Mouse (Mus musculus) hindbrain, embryonic 14.5 days (tissue): ENCODE data around the gene Ankrd33b. TPM values are rescaled to one million over a fixed set of nuclear protein-coding genes. Genes with fewer than 3 reads are reported as not detected.

Experiments
- ATAC-seq: fragments of 200-750 bp; cut with Nextera tagmentation; 2 replicates; pipeline ENCODE4 v1.8.0; 2017; ENCODE audit warnings: moderate number of reproducible peaks, mild to moderate bottlenecking, moderate TSS enrichment, moderate library complexity; ENCODE audit not compliant: low FRiP score
- DNase-seq: peaks from one replicate; pipeline ENCODE4 v3.0.0-alpha.2; 2015; ENCODE audit warnings: low spot score
- H3K27ac ChIP-seq: fragments of 300-500 bp; sonication (generic); 2 replicates; pipeline ENCODE4 v1.5.1; 2014; ENCODE audit warnings: mild to moderate bottlenecking, moderate library complexity
- H3K27me3 ChIP-seq: fragments of 300-500 bp; sonication (generic); 2 replicates; pipeline ENCODE4 v1.6.1; 2014; ENCODE audit warnings: mild to moderate bottlenecking, low read length, mixed read lengths; ENCODE audit not compliant: control insufficient read depth, insufficient read depth
- H3K36me3 ChIP-seq: fragments of 300-500 bp; sonication (generic); replicated peaks from 2 replicates; pipeline ENCODE4 v1.6.1; 2014; ENCODE audit not compliant: control insufficient read depth, insufficient read depth
- H3K4me1 ChIP-seq: fragments of 300-500 bp; sonication (generic); replicated peaks from 2 replicates; pipeline ENCODE4 v1.6.1; 2014; ENCODE audit warnings: antibody characterized with exemption, low read length, mixed read lengths; ENCODE audit not compliant: control insufficient read depth, insufficient read depth
- H3K4me2 ChIP-seq: fragments of 300-500 bp; sonication (generic); replicated peaks from 2 replicates; pipeline ENCODE4 v1.6.1; 2014; ENCODE audit warnings: mild to moderate bottlenecking, moderate library complexity
- H3K4me3 ChIP-seq: fragments of 300-500 bp; sonication (generic); replicated peaks from 2 replicates; pipeline ENCODE4 v1.5.1; 2014; ENCODE audit warnings: mild to moderate bottlenecking, low read length
- H3K9ac ChIP-seq: fragments of 300-500 bp; sonication (generic); 2 replicates; pipeline ENCODE4 v1.6.1; 2014
- H3K9me3 ChIP-seq: fragments of 300-500 bp; sonication (generic); 2 replicates; pipeline ENCODE4 v1.6.1; 2016; ENCODE audit warnings: low read length; ENCODE audit not compliant: control insufficient read depth
- WGBS: fragments of 180-500 bp; shearing (Covaris S2); extraction: QIAGEN DNeasy Blood & Tissue Kit; methylation state at CpG from one replicate; pipeline ENCODE4 v1.1.7; 2014; 5-methylcytosine and 5-hydroxymethylcytosine counted together
- polyA plus RNA-seq: library from polyadenylated mRNA; unstranded; fragments of >200 nt; fragmentation: Nextera tagmentation; extraction: Ambion mirVana; gene quantifications from 2 replicates; pipeline ENCODE4 v1.2.1, GENCODE M21; 2014

Ankrd33b gene
- polyA plus RNA-seq, 1 experiment from 2014 or later: 1.3 TPM

DNA sequence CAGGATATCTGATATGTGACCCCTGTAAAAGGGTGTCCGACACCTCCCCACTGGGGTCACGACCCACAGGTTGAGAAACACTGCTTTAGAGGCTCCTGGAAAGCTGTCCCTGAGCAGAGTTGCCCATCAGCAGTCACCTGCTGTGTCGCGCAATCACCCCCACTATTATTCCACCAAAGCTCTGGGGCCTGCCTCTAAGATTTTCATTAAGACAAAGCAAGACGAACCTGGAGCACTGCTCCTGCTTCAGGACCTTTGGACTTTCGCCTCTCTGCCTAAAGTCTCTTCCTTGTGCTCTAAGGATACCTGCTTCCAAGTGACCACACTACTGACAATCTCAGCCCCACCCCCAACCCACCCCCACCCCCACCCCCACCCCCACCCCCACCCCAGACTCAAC, 3.1 kb downstream of the Ankrd33b start:
- H3K4me2 ChIP-seq: no peak overlapping the region
- H3K4me3 ChIP-seq: no peak overlapping the region
- no peak for ATAC-seq
- no peak overlapping the region for H3K9ac ChIP-seq
- H3K4me1 ChIP-seq: peaks cover 23% of the 10 kb centered on the region
- DNase-seq: no peak
- H3K9me3 ChIP-seq: no peaks in the 10 kb centered on the region
- no peak overlapping the region for H3K27ac ChIP-seq
- 55% methylated on average over 6 of the region's 6 CpGs for WGBS
- H3K36me3 ChIP-seq: no peaks in the 10 kb centered on the region
- peaks cover 47% of the 10 kb centered on the region for H3K27me3 ChIP-seq

GRCm38 (mm10) chr15:31363981-31364361, 3.6 kb downstream of the Ankrd33b start:
- H3K27me3 ChIP-seq: peaks cover 43% of the 10 kb centered on the region
- H3K36me3 ChIP-seq: no peaks in the 10 kb centered on the region
- no peak overlapping the region for H3K4me3 ChIP-seq
- H3K9ac ChIP-seq: no peak overlapping the region
- ATAC-seq (no peak), DNase-seq (no peak)
- H3K27ac ChIP-seq: no peak overlapping the region
- 74% methylated on average over 8 of the region's 8 CpGs for WGBS
- no peak overlapping the region for H3K4me2 ChIP-seq
- no peaks in the 10 kb centered on the region for H3K9me3 ChIP-seq
- H3K4me1 ChIP-seq: peaks cover 23% of the 10 kb centered on the region

- WGBS: 86% methylated on average over 13 of the region's 13 CpGs
- H3K27me3 ChIP-seq: peaks cover 37% of the 10 kb centered on the region
- DNase-seq (no peak), ATAC-seq (no peak)
- H3K4me1 ChIP-seq: peaks cover 23% of the 10 kb centered on the region
- no peak overlapping the region for H3K9ac ChIP-seq
- H3K4me2 ChIP-seq: no peak overlapping the region
- H3K4me3 ChIP-seq: no peak overlapping the region
- no peaks in the 10 kb centered on the region for H3K36me3 ChIP-seq
- H3K9me3 ChIP-seq: no peaks in the 10 kb centered on the region
- no peak overlapping the region for H3K27ac ChIP-seq
Measured at GRCm38 (mm10) chr15:31363241-31363980, 4.1 kb downstream of the Ankrd33b start.

DNA sequence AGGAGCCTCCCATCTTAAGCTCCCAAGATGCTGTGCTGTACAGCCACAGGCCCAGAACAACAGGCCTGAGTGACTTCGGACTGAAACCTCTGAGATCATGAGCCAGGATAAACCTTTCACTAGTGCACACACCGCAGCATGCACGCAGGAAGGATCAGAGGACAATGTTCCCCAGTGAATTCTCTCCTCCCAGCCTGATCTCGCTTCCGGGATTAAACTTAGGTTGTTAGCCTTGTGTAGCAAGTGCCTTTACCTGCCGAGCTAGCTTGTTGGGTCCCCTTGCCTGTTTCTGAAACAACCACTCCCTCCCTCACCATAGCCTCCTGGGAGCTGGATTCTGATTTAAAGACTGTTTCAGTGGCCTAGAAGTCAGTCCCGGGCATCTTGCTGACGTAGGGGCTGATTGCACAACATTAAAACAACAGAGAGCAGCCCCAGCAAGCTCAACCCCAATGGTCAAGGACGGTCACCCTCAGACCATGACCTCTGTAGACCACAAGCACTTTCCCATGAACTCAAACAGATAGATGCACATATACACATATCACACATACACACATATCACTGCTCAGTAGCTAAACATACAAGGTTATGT, 6.2 kb downstream of the Ankrd33b start:
- Histone ChIP-seq H3K4me1 (peaks cover 8% of the 10 kb centered on the region; the same call in 1 of the 2 replicates), H3K27ac (no peak overlapping the region), H3K9me3 (no peaks in the 10 kb centered on the region), H3K27me3 (peaks cover 17% of the 10 kb centered on the region), H3K36me3 (no peaks in the 10 kb centered on the region), H3K4me2 (no peak overlapping the region), H3K9ac (no peak overlapping the region), H3K4me3 (no peak overlapping the region)
- WGBS: 86% methylated on average over 9 of the region's 9 CpGs
- ATAC-seq (no peak), DNase-seq (no peak)

DNA sequence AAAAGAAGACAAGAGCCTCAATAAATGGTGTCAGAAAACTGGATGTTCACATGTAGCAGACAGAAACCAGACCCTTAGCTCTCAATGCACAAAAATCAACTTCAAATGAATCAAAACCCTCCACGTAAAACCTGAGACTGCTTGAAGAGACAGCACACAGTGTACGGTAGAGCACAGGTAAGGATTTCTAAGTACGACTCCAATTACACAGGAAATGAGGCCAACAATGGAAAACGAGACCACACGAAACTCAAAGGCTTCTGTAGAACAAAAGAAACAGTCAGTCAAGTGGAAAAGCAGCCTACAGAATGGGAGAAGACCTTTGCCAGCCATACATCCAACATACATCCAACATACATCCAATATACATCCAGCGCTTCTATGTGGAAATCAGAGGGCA, 6.9 kb downstream of the Ankrd33b start:
- Histone ChIP-seq H3K4me2 (no peak overlapping the region), H3K4me1 (peaks cover under 1% of the 10 kb centered on the region; the same call in 1 of the 2 replicates), H3K9ac (no peak overlapping the region), H3K9me3 (no peaks in the 10 kb centered on the region), H3K36me3 (no peaks in the 10 kb centered on the region), H3K27me3 (peaks cover 9% of the 10 kb centered on the region), H3K27ac (no peak overlapping the region), H3K4me3 (no peak overlapping the region)
- WGBS: 82% methylated on average over 6 of the region's 6 CpGs
- DNase-seq (no peak), ATAC-seq (no peak)

DNA sequence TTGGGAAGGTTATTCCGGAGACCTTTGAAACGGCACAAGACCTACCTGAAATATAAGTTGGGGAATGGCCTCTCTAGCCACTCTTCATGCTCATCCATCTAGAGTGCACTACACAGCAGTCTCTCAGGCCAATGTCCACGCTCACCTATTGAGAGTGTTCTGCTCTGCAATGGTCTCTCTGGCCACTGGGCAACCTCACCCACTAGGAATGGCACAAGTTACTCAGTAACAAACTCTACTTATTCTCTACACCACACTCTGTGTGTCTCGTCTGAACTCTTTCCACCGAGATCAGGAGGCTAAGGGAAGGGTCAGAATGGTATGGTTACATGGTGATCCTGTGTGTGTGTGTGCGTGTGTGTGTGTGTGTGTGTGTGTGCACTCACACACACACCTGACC, 7.7 kb downstream of the Ankrd33b start:
- Histone ChIP-seq H3K4me1 (no peaks in the 10 kb centered on the region), H3K27ac (no peak overlapping the region), H3K9me3 (no peaks in the 10 kb centered on the region), H3K4me3 (no peak overlapping the region), H3K27me3 (peaks cover 1% of the 10 kb centered on the region), H3K36me3 (no peaks in the 10 kb centered on the region), H3K9ac (no peak overlapping the region), H3K4me2 (no peak overlapping the region)
- DNase-seq: no peak
- no peak for ATAC-seq
- 91% methylated on average over 6 of the region's 6 CpGs for WGBS

GRCm38 (mm10) chr15:31352494-31353279, 14.8 kb downstream of the Ankrd33b start:
- Histone ChIP-seq H3K4me3 (no peak overlapping the region), H3K27ac (no peak overlapping the region), H3K4me1 (no peaks in the 10 kb centered on the region), H3K9me3 (no peaks in the 10 kb centered on the region), H3K36me3 (no peaks in the 10 kb centered on the region), H3K4me2 (no peak overlapping the region), H3K9ac (no peak overlapping the region), H3K27me3 (no peaks in the 10 kb centered on the region)
- DNase-seq: no peak
- no peak for ATAC-seq
- WGBS: 90% methylated on average over 13 of the region's 13 CpGs

DNA sequence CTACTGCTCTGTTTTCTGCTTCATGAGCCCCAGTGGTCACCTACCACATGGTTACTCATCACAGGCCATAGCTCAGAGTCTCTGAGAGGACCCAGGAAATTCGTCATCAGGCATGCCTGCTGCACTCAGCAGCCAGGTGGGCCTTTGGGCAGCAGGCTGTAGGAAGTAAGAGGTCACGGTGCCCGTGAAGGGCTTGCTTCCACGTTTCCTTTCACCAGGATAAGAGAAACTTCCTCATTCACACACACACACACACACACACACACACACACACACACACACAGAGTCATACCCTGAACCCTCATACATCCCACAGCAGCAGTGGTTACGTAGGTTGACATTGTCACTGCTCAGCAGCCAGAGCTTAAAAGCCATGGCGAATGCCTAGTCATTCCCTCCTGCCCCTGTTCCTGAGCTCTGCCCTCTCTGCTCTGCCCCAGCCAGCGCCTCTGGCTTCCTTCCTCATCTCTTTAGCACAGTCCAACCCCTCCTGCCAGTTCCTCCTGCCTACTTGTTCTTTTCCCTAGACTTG, 17.6 kb downstream of the Ankrd33b start:
- WGBS: 75% methylated on average over 7 of the region's 7 CpGs
- Histone ChIP-seq H3K27me3 (no peaks in the 10 kb centered on the region), H3K4me2 (no peak overlapping the region), H3K4me3 (no peak overlapping the region), H3K27ac (no peak overlapping the region), H3K9me3 (no peaks in the 10 kb centered on the region), H3K4me1 (no peaks in the 10 kb centered on the region), H3K36me3 (no peaks in the 10 kb centered on the region), H3K9ac (no peak overlapping the region)
- ATAC-seq (no peak), DNase-seq (no peak)

- H3K4me1 ChIP-seq: no peaks in the 10 kb centered on the region
- no peaks in the 10 kb centered on the region for H3K9me3 ChIP-seq
- H3K27ac ChIP-seq: no peak overlapping the region
- H3K9ac ChIP-seq: no peak overlapping the region
- 87% methylated on average over 5 of the region's 5 CpGs for WGBS
- no peak for DNase-seq
- no peaks in the 10 kb centered on the region for H3K36me3 ChIP-seq
- no peak for ATAC-seq
- H3K27me3 ChIP-seq: no peaks in the 10 kb centered on the region
- H3K4me2 ChIP-seq: no peak overlapping the region
- no peak overlapping the region for H3K4me3 ChIP-seq
Measured at GRCm38 (mm10) chr15:31349046-31349445, 18.5 kb downstream of the Ankrd33b start.
